Mouse (Mus musculus) lung, postnatal 0 days (tissue): ENCODE data around the gene Srpk2. TPM values are rescaled to one million over a fixed set of nuclear protein-coding genes. Genes with fewer than 3 reads are reported as not detected.
A peak's percentile ranks its signal among the peaks of the same experiment; 100 is the strongest.
"Not testable (repeated sequence)": the region's sequence is repeated elsewhere in the genome, so short reads cannot be mapped to it uniquely, and the experiment has no call there.

Experiments used
- ATAC-seq: fragments of 200-750 bp; cut with Nextera tagmentation; 2 replicates; pipeline ENCODE4 v1.8.0; 2017; ENCODE audit warnings: moderate library complexity
- DNase-seq: peaks from one replicate; pipeline ENCODE4 v3.0.0-alpha.2; 2016; ENCODE audit warnings: low spot score
- H3K27ac ChIP-seq: fragments of 300-500 bp; sonication (generic); 2 replicates; pipeline ENCODE4 v1.5.1; 2014; ENCODE audit warnings: antibody characterized with exemption, mild to moderate bottlenecking, low read length, mixed read lengths
- H3K27me3 ChIP-seq: fragments of 300-500 bp; sonication (generic); replicated peaks from 2 replicates; pipeline ENCODE4 v1.6.1; 2014; ENCODE audit warnings: low read length, mixed read lengths; ENCODE audit not compliant: insufficient read depth
- H3K36me3 ChIP-seq: fragments of 300-500 bp; sonication (generic); 2 replicates; pipeline ENCODE4 v1.6.1; 2014; ENCODE audit warnings: low read length, mixed read lengths; ENCODE audit not compliant: insufficient read depth
- H3K4me1 ChIP-seq: fragments of 300-500 bp; sonication (generic); 2 replicates; pipeline ENCODE4 v1.6.1; 2014; ENCODE audit warnings: antibody characterized with exemption, low read depth, low read length, mixed read lengths; ENCODE audit not compliant: insufficient read depth
- H3K4me2 ChIP-seq: fragments of 300-500 bp; sonication (generic); replicated peaks from 2 replicates; pipeline ENCODE4 v1.6.1; 2014; ENCODE audit warnings: low read depth, mild to moderate bottlenecking, low read length, moderate library complexity, mixed read lengths
- H3K4me3 ChIP-seq: fragments of 300-500 bp; sonication (generic); 2 replicates; pipeline ENCODE4 v1.5.1; 2014; ENCODE audit warnings: low read depth, low read length
- H3K9ac ChIP-seq: fragments of 300-500 bp; sonication (generic); replicated peaks from 2 replicates; pipeline ENCODE4 v1.6.1; 2014; ENCODE audit warnings: low read depth, mild to moderate bottlenecking
- H3K9me3 ChIP-seq: fragments of 300-500 bp; sonication (generic); 2 replicates; pipeline ENCODE4 v1.6.1; 2016; ENCODE audit warnings: low read length, mixed read lengths
- CTCF ChIP-seq: IDR thresholded peaks from 2 replicates; pipeline ENCODE4 v1.5.1; 2016; ENCODE audit warnings: antibody characterized with exemption, mild to moderate bottlenecking
- EP300 ChIP-seq: IDR thresholded peaks from 2 replicates; pipeline ENCODE4 v1.6.1; 2016; ENCODE audit warnings: antibody characterized with exemption, mild to moderate bottlenecking, control low read depth
- WGBS: fragments of 180-500 bp; shearing (Covaris S2); extraction: QIAGEN DNeasy Blood & Tissue Kit; methylation state at CpG from one replicate; pipeline ENCODE4 v1.1.7; 2014; 5-methylcytosine and 5-hydroxymethylcytosine counted together
- polyA plus RNA-seq: library from polyadenylated mRNA; unstranded; fragments of >200 nt; fragmentation: Nextera tagmentation; extraction: Ambion mirVana; gene quantifications from 2 replicates; pipeline ENCODE4 v1.2.1, GENCODE M21; 2015

Srpk2 gene
- polyA plus RNA-seq, 1 experiment from 2014 or later = 38.1 TPM

- no peaks in the 10 kb centered on the region for H3K4me1 ChIP-seq
- ATAC-seq = no peak
- H3K4me2 ChIP-seq = no peak overlapping the region
- H3K36me3 ChIP-seq = no peaks in the 10 kb centered on the region
- H3K9ac ChIP-seq = no peak overlapping the region
- no peak overlapping the region for H3K27ac ChIP-seq
- peak; percentile 20; the same call in 1 of the 2 replicates for TF ChIP-seq CTCF
- TF ChIP-seq EP300 = no peak
- DNase-seq = peak; percentile 33
- H3K27me3 ChIP-seq = no peaks in the 10 kb centered on the region
- no peak overlapping the region for H3K4me3 ChIP-seq
- 87% methylated on average over 4 of the region's 4 CpGs for WGBS
- no peaks in the 10 kb centered on the region for H3K9me3 ChIP-seq
Measured at GRCm38 (mm10) chr5:23656590-23656989, 27.8 kb downstream of the Srpk2 start.

- 58% methylated on average over 1 of the region's 1 CpGs for WGBS
- peak; percentile 32; the same call in 1 of the 2 replicates for ATAC-seq
- no peaks in the 10 kb centered on the region for H3K27me3 ChIP-seq
- no peak overlapping the region for H3K27ac ChIP-seq
- no peaks in the 10 kb centered on the region for H3K36me3 ChIP-seq
- H3K4me3 ChIP-seq = no peak overlapping the region
- H3K9me3 ChIP-seq = no peaks in the 10 kb centered on the region
- TF ChIP-seq EP300 = no peak
- TF ChIP-seq CTCF = no peak
- no peaks in the 10 kb centered on the region for H3K4me1 ChIP-seq
- no peak overlapping the region for H3K9ac ChIP-seq
- peak; percentile 43 for DNase-seq
- no peak overlapping the region for H3K4me2 ChIP-seq
Measured at GRCm38 (mm10) chr5:23655030-23655429, 29.4 kb downstream of the Srpk2 start.

- WGBS = 60% methylated on average over 7 of the region's 7 CpGs
- H3K4me3 ChIP-seq = no peak overlapping the region
- no peaks in the 10 kb centered on the region for H3K4me1 ChIP-seq
- ATAC-seq = no peak
- no peaks in the 10 kb centered on the region for H3K27me3 ChIP-seq
- no peaks in the 10 kb centered on the region for H3K9me3 ChIP-seq
- no peak overlapping the region for H3K27ac ChIP-seq
- no peaks in the 10 kb centered on the region for H3K36me3 ChIP-seq
- H3K4me2 ChIP-seq = no peak overlapping the region
- no peak overlapping the region for H3K9ac ChIP-seq
- no peak for DNase-seq
- TF ChIP-seq EP300 = no peak
- no peak for TF ChIP-seq CTCF
Measured at GRCm38 (mm10) chr5:23652326-23652725, 32.1 kb downstream of the Srpk2 start.

GRCm38 (mm10) chr5:23651786-23652185 is 32.6 kb downstream of the Srpk2 start:
- Histone ChIP-seq H3K9ac (no peak overlapping the region), H3K36me3 (no peaks in the 10 kb centered on the region), H3K4me2 (no peak overlapping the region), H3K27ac (no peak overlapping the region), H3K4me1 (no peaks in the 10 kb centered on the region), H3K27me3 (no peaks in the 10 kb centered on the region), H3K9me3 (no peaks in the 10 kb centered on the region), H3K4me3 (no peak overlapping the region)
- ATAC-seq (no peak), DNase-seq (no peak)
- 83% methylated on average over 3 of the region's 3 CpGs for WGBS
- TF ChIP-seq EP300 (no peak), CTCF (no peak)

- ATAC-seq (no peak), DNase-seq (no peak)
- H3K27ac ChIP-seq = no peak overlapping the region
- no peak overlapping the region for H3K9ac ChIP-seq
- H3K4me3 ChIP-seq = no peak overlapping the region
- TF ChIP-seq CTCF (no peak), EP300 (no peak)
- no peak overlapping the region for H3K4me2 ChIP-seq
- no peaks in the 10 kb centered on the region for H3K27me3 ChIP-seq
- 70% methylated on average over 3 of the region's 3 CpGs for WGBS
- H3K4me1 ChIP-seq = no peaks in the 10 kb centered on the region
- no peaks in the 10 kb centered on the region for H3K36me3 ChIP-seq
- H3K9me3 ChIP-seq = no peaks in the 10 kb centered on the region
Measured at GRCm38 (mm10) chr5:23650504-23650903, 33.9 kb downstream of the Srpk2 start.

- TF ChIP-seq EP300 (no peak), CTCF (no peak)
- Histone ChIP-seq H3K36me3 (no peaks in the 10 kb centered on the region), H3K9me3 (no peaks in the 10 kb centered on the region), H3K4me3 (no peak overlapping the region), H3K4me1 (no peaks in the 10 kb centered on the region), H3K27me3 (no peaks in the 10 kb centered on the region), H3K4me2 (no peak overlapping the region), H3K27ac (no peak overlapping the region), H3K9ac (no peak overlapping the region)
- ATAC-seq = peak; percentile 14; the same call in 1 of the 2 replicates
- WGBS = 89% methylated on average over 2 of the region's 2 CpGs
- peak; percentile 13 for DNase-seq
Measured at GRCm38 (mm10) chr5:23649246-23649645, 35.2 kb downstream of the Srpk2 start.

GRCm38 (mm10) chr5:23645671-23646070 is 38.7 kb downstream of the Srpk2 start:
- H3K4me2 ChIP-seq = no peak overlapping the region
- no peaks in the 10 kb centered on the region for H3K27me3 ChIP-seq
- TF ChIP-seq EP300 = no peak
- TF ChIP-seq CTCF = no peak
- DNase-seq (no peak), ATAC-seq (no peak)
- no peak overlapping the region for H3K9ac ChIP-seq
- H3K36me3 ChIP-seq = no peaks in the 10 kb centered on the region
- no peaks in the 10 kb centered on the region for H3K9me3 ChIP-seq
- no peak overlapping the region for H3K27ac ChIP-seq
- WGBS = 64% methylated on average over 3 of the region's 3 CpGs
- H3K4me3 ChIP-seq = no peak overlapping the region
- no peaks in the 10 kb centered on the region for H3K4me1 ChIP-seq

- not testable (repeated sequence) for H3K27me3 ChIP-seq, H3K9me3 ChIP-seq, H3K4me1 ChIP-seq, H3K4me3 ChIP-seq, H3K4me2 ChIP-seq, H3K36me3 ChIP-seq, ATAC-seq, H3K27ac ChIP-seq, DNase-seq, H3K9ac ChIP-seq
Measured at GRCm38 (mm10) chr5:23639193-23639592, 45.2 kb downstream of the Srpk2 start.
